Mouse (Mus musculus) small intestine, adult 2 months (tissue): Measurements from ENCODE around the gene Klf13.

Experiments
- CTCF ChIP-seq: fragments of 200-500 bp; IDR thresholded peaks from 2 replicates; pipeline ENCODE4 v1.5.1; 2012; ENCODE audit warnings: low read depth, mild to moderate bottlenecking, control low read depth, inconsistent platforms, low read length, moderate library complexity, mixed read lengths; ENCODE audit not compliant: insufficient replicate concordance, insufficient read length; ENCODE audit errors: extremely low read depth
- POLR2A ChIP-seq: fragments of 200-500 bp; IDR thresholded peaks from 2 replicates; pipeline ENCODE4 v1.6.1; 2012; ENCODE audit warnings: low read depth, mild to moderate bottlenecking, control low read depth, inconsistent platforms, low read length, moderate library complexity

- no peak for TF ChIP-seq POLR2A
- no peak for TF ChIP-seq CTCF
These were observed 77.6 kb downstream of the Klf13 start for GRCm38 (mm10) chr7:63861123-63861522.
